Mouse (Mus musculus) monocyte, adult 5-6 weeks (primary cell): ENCODE measurements around the gene Ppip5k2. TPM values are rescaled to one million over a fixed set of nuclear protein-coding genes. Genes with fewer than 3 reads are reported as not detected.

Source experiments
- ATAC-seq: fragments of 153-309, 156-312 bp; replicated peaks from 2 replicates; pipeline ENCODE4 v1.8.0; 2017; ENCODE audit warnings: mild to moderate bottlenecking; ENCODE audit not compliant: low TSS enrichment, insufficient number of reproducible peaks, severe bottlenecking, poor library complexity, low FRiP score
- total RNA-seq: library from RNA; stranded (forward); fragments of 200-1000, 200-491, 200-594 nt; gene quantifications from 3 replicates; pipeline ENCODE4 v1.2.3, GENCODE M21; 2017

Gene Ppip5k2
- 32.8 to 50.5 TPM (median 42.8 TPM) in 3 replicates for total RNA-seq

- ATAC-seq: peak; percentile 91
Measured at GRCm38 (mm10) chr1:97769904-97770753, at the start of gene Ppip5k2, which contains the start of gene Gin1. Gene Ppip5k2 (minus strand): TSS chr1:97770411. Gene Gin1 (plus strand): TSS chr1:97770172.

GRCm38 (mm10) chr1:97809255-97809912 is 39.2 kb upstream of the Ppip5k2 start:
- ATAC-seq: no peak

GRCm38 (mm10) chr1:97804520-97804919 is 34.3 kb upstream of the Ppip5k2 start:
- ATAC-seq: no peak

GRCm38 (mm10) chr1:97802207-97802902 is 32.1 kb upstream of the Ppip5k2 start:
- no peak for ATAC-seq

- no peak for ATAC-seq
Measured at GRCm38 (mm10) chr1:97795936-97796335, 25.7 kb upstream of the Ppip5k2 start.

- no peak for ATAC-seq
Measured at GRCm38 (mm10) chr1:97794110-97794509, 23.9 kb upstream of the Ppip5k2 start.

GRCm38 (mm10) chr1:97788490-97788889 is 18.3 kb upstream of the Ppip5k2 start:
- ATAC-seq: no peak

GRCm38 (mm10) chr1:97787674-97788073 is 17.5 kb upstream of the Ppip5k2 start:
- no peak for ATAC-seq

GRCm38 (mm10) chr1:97785685-97786393 is 15.6 kb upstream of the Ppip5k2 start:
- ATAC-seq: no peak

- no peak for ATAC-seq
Measured at GRCm38 (mm10) chr1:97784928-97785327, 14.7 kb upstream of the Ppip5k2 start.

GRCm38 (mm10) chr1:97781674-97782073 is 11.5 kb upstream of the Ppip5k2 start:
- no peak for ATAC-seq

- no peak for ATAC-seq
Measured at GRCm38 (mm10) chr1:97773973-97774372, 3.8 kb upstream of the Ppip5k2 start.

GRCm38 (mm10) chr1:97773362-97773761 is 3.2 kb upstream of the Ppip5k2 start:
- ATAC-seq: no peak

GRCm38 (mm10) chr1:97771727-97772126 is 1.5 kb upstream of the Ppip5k2 start:
- ATAC-seq: no peak

GRCm38 (mm10) chr1:97771118-97771517 is 907 bp upstream of the Ppip5k2 start:
- no peak for ATAC-seq

- ATAC-seq: peak; percentile 16
Measured at GRCm38 (mm10) chr1:97769294-97769903, 812 bp downstream of the Ppip5k2 start.

GRCm38 (mm10) chr1:97768906-97769293 is 1.3 kb downstream of the Ppip5k2 start:
- ATAC-seq: no peak; the same call in 1 of the 2 replicates

GRCm38 (mm10) chr1:97768089-97768488 is 2.1 kb downstream of the Ppip5k2 start:
- no peak for ATAC-seq
